Mouse (Mus musculus) embryonic fibroblast, embryonic 13.5 days (primary cell): Measurements from ENCODE around the gene 1700088E04Rik.

Source experiments
- CTCF ChIP-seq: IDR thresholded peaks from 2 replicates; pipeline ENCODE4 v1.5.1; 2011; ENCODE audit warnings: mild to moderate bottlenecking, control low read depth, low read length, moderate library complexity, borderline replicate concordance; ENCODE audit not compliant: insufficient read depth
- POLR2A ChIP-seq: IDR thresholded peaks from 2 replicates; pipeline ENCODE4 v1.6.1; 2011; ENCODE audit warnings: low read depth, mild to moderate bottlenecking, control low read depth, low read length, moderate library complexity

DNA sequence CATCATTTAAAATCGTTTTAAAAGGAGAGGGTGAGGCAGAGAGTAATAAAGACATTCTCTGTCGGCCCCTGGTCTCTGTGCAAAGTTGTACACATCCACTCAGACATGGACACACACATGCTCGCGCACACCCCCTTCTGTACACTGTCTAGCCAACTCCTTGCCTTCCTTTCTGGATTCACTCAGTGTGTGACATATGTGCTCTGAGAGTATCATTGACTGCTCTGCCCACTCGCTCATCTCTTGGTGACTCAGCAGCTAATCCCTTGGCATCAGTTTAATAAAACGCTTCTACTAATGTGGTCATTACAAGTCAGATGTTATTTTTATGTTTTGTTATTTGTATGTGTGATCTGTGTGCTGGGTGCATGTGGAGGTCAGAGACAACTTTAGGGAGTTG, 48.8 kb downstream of the 1700088E04Rik start:
- TF ChIP-seq CTCF (no peak), POLR2A (no peak)
